Mouse (Mus musculus) hindbrain, embryonic 12.5 days (tissue): ENCODE measurements around the gene H2-M5. TPM values are rescaled to one million over a fixed set of nuclear protein-coding genes. Genes with fewer than 3 reads are reported as not detected.

Experiments
- ATAC-seq: fragments of 200-750 bp; cut with Nextera tagmentation; 2 replicates; pipeline ENCODE4 v1.8.0; 2017; ENCODE audit warnings: moderate TSS enrichment; ENCODE audit not compliant: low FRiP score
- H3K27ac ChIP-seq: fragments of 300-500 bp; sonication (generic); 2 replicates; pipeline ENCODE4 v1.5.1; 2016; ENCODE audit warnings: mild to moderate bottlenecking
- H3K27me3 ChIP-seq: fragments of 300-500 bp; sonication (generic); 2 replicates; pipeline ENCODE4 v1.6.1; 2016; ENCODE audit warnings: mild to moderate bottlenecking
- H3K36me3 ChIP-seq: fragments of 300-500 bp; sonication (generic); 2 replicates; pipeline ENCODE4 v1.6.1; 2016; ENCODE audit warnings: mild to moderate bottlenecking
- H3K4me1 ChIP-seq: fragments of 300-500 bp; sonication (generic); 2 replicates; pipeline ENCODE4 v1.6.1; 2016
- H3K4me2 ChIP-seq: fragments of 300-500 bp; sonication (generic); replicated peaks from 2 replicates; pipeline ENCODE4 v1.6.1; 2016; ENCODE audit warnings: mild to moderate bottlenecking
- H3K4me3 ChIP-seq: fragments of 300-500 bp; sonication (generic); 2 replicates; pipeline ENCODE4 v1.5.1; 2016; ENCODE audit warnings: mild to moderate bottlenecking
- H3K9ac ChIP-seq: fragments of 300-500 bp; sonication (generic); 2 replicates; pipeline ENCODE4 v1.6.1; 2016; ENCODE audit warnings: mild to moderate bottlenecking, moderate library complexity
- H3K9me3 ChIP-seq: fragments of 300-500 bp; sonication (generic); replicated peaks from 2 replicates; pipeline ENCODE4 v1.6.1; 2016; ENCODE audit warnings: mild to moderate bottlenecking
- WGBS: fragments of 180-500 bp; shearing (Covaris S2); methylation state at CpG from one replicate; pipeline ENCODE4 v1.1.7; 2016; 5-methylcytosine and 5-hydroxymethylcytosine counted together
- polyA plus RNA-seq: library from polyadenylated mRNA; unstranded; fragments of >200 nt; fragmentation: Nextera tagmentation; extraction: Ambion mirVana; gene quantifications from 2 replicates; pipeline ENCODE4 v1.2.1, GENCODE M21; 2016

H2-M5 gene
- polyA plus RNA-seq, 1 experiment from 2014 or later, result 2.3 TPM

DNA sequence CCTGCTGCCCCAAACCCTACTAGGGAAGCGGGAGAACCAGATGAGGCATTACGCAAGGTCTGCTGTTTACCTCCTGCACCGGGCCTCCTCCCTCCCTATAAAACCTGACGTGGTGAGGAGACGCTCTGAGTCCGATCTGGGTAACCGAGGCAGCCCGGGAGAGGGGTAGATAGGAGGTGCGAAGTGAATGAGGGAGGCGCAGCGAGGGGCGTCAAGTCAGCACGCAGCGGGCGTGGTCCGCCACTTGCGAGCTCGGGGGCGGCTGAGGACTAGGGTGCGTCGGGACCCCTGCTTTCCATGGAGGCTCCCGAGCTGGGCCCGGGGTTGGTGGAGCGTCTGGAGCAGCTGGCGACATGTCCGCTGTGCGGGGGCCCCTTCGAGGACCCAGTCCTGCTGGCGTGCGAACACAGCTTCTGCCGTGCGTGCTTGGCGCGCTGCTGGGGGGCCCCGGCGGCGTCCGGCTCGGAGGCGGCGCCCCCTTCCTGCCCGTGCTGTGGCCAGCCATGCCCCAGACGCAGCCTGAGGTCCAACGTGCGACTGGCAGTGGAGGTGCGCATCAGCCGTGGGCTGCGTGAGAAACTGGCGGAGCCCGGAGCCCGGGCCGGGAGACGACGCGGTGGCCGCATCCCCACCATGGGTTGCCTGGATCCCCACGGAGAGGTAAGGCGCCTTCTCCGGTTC, 46.4 kb downstream of the H2-M5 start, which contains the start of gene Rnf39:
TSS of gene Rnf39 (plus strand) at position 128 of the 681 bp plus-strand sequence.
- ATAC-seq, result no peak
- WGBS, result 2% methylated on average over 58 of the region's 59 CpGs
- Histone ChIP-seq H3K27me3 (peaks cover 66% of the 10 kb centered on the region), H3K4me1 (peaks cover 21% of the 10 kb centered on the region), H3K9me3 (no peaks in the 10 kb centered on the region), H3K27ac (no peak within 1 kb of the TSS), H3K4me2 (peak within 1 kb of the TSS; percentile 66), H3K9ac (peak within 1 kb of the TSS; percentile 52), H3K4me3 (peak within 1 kb of the TSS; percentile 34), H3K36me3 (no peaks in the 10 kb centered on the region)

DNA sequence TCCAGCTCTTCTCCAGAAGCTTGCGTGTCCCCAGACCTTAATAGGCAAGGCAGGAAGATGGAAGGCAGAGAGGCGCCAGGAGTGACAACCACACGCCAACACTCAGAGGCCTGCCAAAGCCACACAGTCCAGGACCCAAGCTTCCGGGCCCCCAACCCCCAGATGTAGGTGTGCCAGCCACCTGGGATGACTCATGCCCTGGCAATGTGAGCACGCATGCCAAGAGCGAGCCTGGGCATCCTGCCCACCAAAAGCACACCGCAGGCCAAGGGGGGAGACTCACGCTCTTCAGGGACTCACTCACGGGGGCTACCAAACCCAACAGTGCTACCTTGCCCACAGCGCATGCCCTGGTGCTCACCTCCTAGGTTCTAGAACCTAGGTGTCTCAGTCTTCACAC, 46.9 kb downstream of the H2-M5 start:
- H3K9ac ChIP-seq, result no peak overlapping the region
- 65% methylated on average over 10 of the region's 10 CpGs for WGBS

DNA sequence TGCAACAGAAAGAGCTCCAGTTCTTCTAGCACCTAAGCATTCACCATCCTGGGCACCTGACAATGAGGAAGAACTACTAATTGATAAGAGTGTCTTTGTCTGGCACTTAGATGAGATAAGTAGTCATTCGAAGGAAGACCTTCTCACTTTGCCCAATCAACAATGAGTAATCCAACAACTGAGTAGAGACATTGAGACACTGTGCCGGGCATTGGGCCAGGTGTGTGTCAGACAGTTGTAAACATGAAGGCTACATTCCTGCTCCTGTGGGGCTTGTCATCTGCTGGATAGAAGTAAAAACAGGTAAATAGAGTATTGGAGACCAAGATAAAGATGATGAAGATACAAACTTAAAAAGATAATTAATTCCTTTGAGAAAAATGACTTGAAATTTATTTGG, 51.3 kb downstream of the H2-M5 start:
- no peaks in the 10 kb centered on the region for H3K9me3 ChIP-seq
- ATAC-seq, result no peak

More for the DNA sequence above, 46.9 kb downstream of the H2-M5 start:
- H3K4me2 ChIP-seq, result peak overlapping the region; percentile 66
- no peak overlapping the region for H3K4me3 ChIP-seq
- H3K36me3 ChIP-seq, result no peaks in the 10 kb centered on the region
- H3K27ac ChIP-seq, result no peak overlapping the region
- H3K9me3 ChIP-seq, result no peaks in the 10 kb centered on the region
- H3K27me3 ChIP-seq, result peaks cover 66% of the 10 kb centered on the region
- H3K4me1 ChIP-seq, result peaks cover 21% of the 10 kb centered on the region
- ATAC-seq, result no peak

More for the DNA sequence above, 51.3 kb downstream of the H2-M5 start:
- Histone ChIP-seq H3K4me3 (no peak overlapping the region), H3K9ac (no peak overlapping the region), H3K4me1 (peaks cover 5% of the 10 kb centered on the region), H3K27ac (no peak overlapping the region), H3K36me3 (no peaks in the 10 kb centered on the region), H3K4me2 (no peak overlapping the region), H3K27me3 (peaks cover 32% of the 10 kb centered on the region)
- WGBS, result 93% methylated on average over 2 of the region's 2 CpGs

Other genes starting within 250 kb of the H2-M5 start
- not detected in 2 replicates for gene H2-M10.5, start 216.6 kb downstream of the H2-M5 start, polyA plus RNA-seq
- not detected in 2 replicates for gene H2-M10.6, start 177.4 kb downstream of the H2-M5 start, polyA plus RNA-seq
- 49.8 and 56.4 TPM in 2 replicates for gene Trim26, start 152.4 kb downstream of the H2-M5 start, polyA plus RNA-seq
- gene Trim15, start 122.3 kb downstream of the H2-M5 start, polyA plus RNA-seq, result 0.37 and 0.42 TPM in 2 replicates
- 7.5 and 8.4 TPM in 2 replicates for gene Trim10, start 120.0 kb downstream of the H2-M5 start, polyA plus RNA-seq
- gene Trim40, start 99.4 kb downstream of the H2-M5 start, polyA plus RNA-seq, result not detected in 2 replicates
- not detected in 2 replicates for gene Trim31, start 91.4 kb downstream of the H2-M5 start, polyA plus RNA-seq
- 1.4 and 1.5 TPM in 2 replicates for gene Rnf39, start 46.6 kb downstream of the H2-M5 start, polyA plus RNA-seq
- 131 and 137 TPM in 2 replicates for gene Ppp1r11, start 37.8 kb downstream of the H2-M5 start, polyA plus RNA-seq
- 70.7 and 77.0 TPM in 2 replicates for gene Znrd1, start 31.0 kb downstream of the H2-M5 start, polyA plus RNA-seq
- gene Znrd1as, start 30.9 kb downstream of the H2-M5 start, polyA plus RNA-seq, result 5.0 and 6.6 TPM in 2 replicates
- 0.50 TPM in 1 of 2 replicates, not detected in the other for gene 2410137M14Rik, start 8.3 kb downstream of the H2-M5 start, polyA plus RNA-seq
- gene Zfp57, start 11.6 kb upstream of the H2-M5 start, polyA plus RNA-seq, result 208 and 223 TPM in 2 replicates
- 0.85 and 1.3 TPM in 2 replicates for gene Mog, start 33.9 kb upstream of the H2-M5 start, polyA plus RNA-seq
- 41.8 and 42.1 TPM in 2 replicates for gene Gabbr1, start 56.4 kb upstream of the H2-M5 start, polyA plus RNA-seq
- 0.18 TPM in 1 of 2 replicates, not detected in the other for gene Olfr90, start 99.0 kb upstream of the H2-M5 start, polyA plus RNA-seq
- 0.05 TPM in 1 of 2 replicates, not detected in the other for gene Olfr91, start 108.7 kb upstream of the H2-M5 start, polyA plus RNA-seq
- gene Olfr92, start 130.6 kb upstream of the H2-M5 start, polyA plus RNA-seq, result not detected in 2 replicates
- gene Olfr93, start 172.0 kb upstream of the H2-M5 start, polyA plus RNA-seq, result not detected in 2 replicates
- not detected in 2 replicates for gene Ubd, start 204.4 kb upstream of the H2-M5 start, polyA plus RNA-seq
- gene Olfr94, start 211.5 kb upstream of the H2-M5 start, polyA plus RNA-seq, result not detected in 2 replicates
- not detected in 2 replicates for gene Olfr95, start 223.6 kb upstream of the H2-M5 start, polyA plus RNA-seq
- not detected in 2 replicates for gene Olfr96, start 230.6 kb upstream of the H2-M5 start, polyA plus RNA-seq
- not detected in 2 replicates for gene Olfr97, start 247.8 kb upstream of the H2-M5 start, polyA plus RNA-seq